Mouse (Mus musculus) left cerebral cortex, postnatal 14 days (tissue): ENCODE measurements around the gene Wdfy3. TPM values are rescaled to one million over a fixed set of nuclear protein-coding genes. Genes with fewer than 3 reads are reported as not detected.
"Not testable (repeated sequence)": the region's sequence is repeated elsewhere in the genome, so short reads cannot be mapped to it uniquely, and the experiment has no call there.

Experiments used
- DNase-seq, 2 experiments: peaks; one replicate each; pipeline ENCODE4 v3.0.0; 2021 to 2022; ENCODE audit warnings: low spot score in 2 of 2, mixed read lengths in 1 of 2
- intact Hi-C: fragments of 180-260 bp; cut with DNase I; formaldehyde crosslinking; loops from one replicate; pipeline ENCODE4 v1.15.1; 2025
- total RNA-seq, 2 experiments: library from RNA; stranded (reverse); gene quantifications; 2 replicates each; pipeline ENCODE4 v1.2.3; 2021

Gene Wdfy3
- total RNA-seq, 2 experiments from 2014 or later = 109 to 112 TPM

DNA sequence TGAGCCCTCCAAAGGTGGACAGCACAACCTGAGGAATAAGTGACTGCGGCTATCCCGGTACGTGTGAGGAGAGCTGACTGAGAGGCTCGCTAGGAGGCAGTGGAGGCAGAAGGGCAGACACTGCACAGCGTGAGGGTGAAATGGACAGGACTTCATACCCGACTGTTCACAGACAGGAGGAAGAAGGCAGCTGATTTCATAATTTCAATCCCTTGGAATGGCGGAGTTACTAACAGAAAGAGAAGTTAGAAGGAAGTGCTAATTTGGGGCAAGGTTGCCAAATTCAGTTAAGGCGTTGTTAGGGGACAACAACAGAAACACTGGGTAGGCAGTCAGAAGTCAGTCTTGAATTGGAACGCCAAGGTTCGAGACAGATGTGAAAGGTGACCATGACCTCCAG lies 160.3 kb downstream of the Wdfy3 start:
- intact Hi-C loops = no loop called here
- DNase-seq = no peak

DNA sequence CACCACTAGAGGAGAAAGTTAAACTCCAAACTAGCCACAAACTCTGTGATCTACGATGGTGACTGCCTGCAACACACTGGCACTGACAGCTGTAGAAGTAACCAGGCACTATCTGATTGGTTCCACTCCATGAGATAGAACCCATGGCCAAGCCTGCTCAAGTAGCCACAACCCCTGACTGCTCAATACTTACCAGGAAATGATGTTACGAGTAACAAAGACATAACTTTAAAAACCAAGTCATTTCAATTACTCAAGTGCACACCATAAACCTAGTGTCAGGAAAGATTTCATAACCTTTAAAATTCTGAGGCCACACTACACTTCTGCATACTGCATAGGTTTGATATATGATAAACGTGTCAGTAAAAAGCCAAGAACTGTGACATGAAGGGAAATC lies 164.1 kb downstream of the Wdfy3 start:
- DNase-seq = no peak
- intact Hi-C loops = no loop called here

DNA sequence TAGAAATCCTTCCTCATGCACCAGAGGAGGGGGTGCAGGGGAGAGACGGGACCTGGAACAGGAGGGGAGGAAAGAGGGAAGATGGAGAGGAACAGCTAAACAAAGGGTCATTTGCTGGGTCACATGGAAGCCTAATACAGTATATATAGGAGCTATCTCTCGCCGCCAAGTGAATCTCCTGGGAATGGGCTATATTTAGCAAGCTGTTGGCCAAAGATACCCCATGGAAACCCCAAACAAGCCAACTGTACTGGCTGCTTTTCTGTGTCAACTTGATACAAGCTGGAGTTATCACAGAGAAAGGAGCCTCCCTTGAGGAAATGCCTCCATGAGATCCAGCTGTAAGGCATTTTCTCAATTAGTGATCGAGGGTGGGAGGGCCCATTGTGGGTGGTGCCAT lies 164.9 kb downstream of the Wdfy3 start:
- DNase-seq, intact Hi-C loops: not testable (repeated sequence)

DNA sequence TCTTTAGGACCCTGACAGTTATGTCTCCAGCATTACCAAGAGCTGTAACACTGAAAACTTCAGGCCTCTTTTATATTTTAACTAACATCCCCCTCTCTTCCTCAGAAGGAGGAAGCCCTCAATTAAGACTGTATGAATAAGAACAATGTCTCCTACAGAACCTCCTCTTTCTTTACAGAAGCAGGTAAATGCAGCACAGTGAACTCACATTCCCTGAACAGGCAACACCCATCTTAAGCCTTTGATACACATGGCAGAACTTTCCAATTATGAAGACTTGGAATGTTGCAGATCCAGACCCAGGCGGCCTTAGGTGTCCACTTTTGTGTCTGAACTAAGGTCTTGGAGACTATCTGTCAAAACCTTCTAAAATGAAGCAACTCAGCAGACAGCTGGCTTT lies 167.0 kb downstream of the Wdfy3 start:
- DNase-seq = no peak
- intact Hi-C loops = no loop called here

DNA sequence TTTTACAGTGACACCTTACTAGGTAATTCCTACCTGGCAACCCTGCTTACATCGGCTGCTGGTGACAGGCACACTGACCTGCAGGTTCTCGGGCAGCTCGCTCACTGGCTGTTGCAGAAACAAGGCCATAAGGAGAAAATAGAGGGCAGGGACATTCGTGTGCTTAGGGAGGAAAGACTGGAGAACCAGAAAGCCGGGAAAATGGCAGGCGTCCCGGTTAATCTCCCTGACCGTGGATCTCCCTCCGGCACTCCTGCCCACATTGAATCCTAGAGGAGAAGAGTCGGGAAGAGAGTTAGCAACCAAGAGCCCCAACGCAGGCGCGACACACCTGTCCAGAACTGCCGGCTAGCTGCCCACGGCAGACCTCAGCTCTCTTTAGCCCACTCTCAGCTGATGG lies 169.7 kb downstream of the Wdfy3 start:
- DNase-seq = no peak
- intact Hi-C loops = no loop called here

DNA sequence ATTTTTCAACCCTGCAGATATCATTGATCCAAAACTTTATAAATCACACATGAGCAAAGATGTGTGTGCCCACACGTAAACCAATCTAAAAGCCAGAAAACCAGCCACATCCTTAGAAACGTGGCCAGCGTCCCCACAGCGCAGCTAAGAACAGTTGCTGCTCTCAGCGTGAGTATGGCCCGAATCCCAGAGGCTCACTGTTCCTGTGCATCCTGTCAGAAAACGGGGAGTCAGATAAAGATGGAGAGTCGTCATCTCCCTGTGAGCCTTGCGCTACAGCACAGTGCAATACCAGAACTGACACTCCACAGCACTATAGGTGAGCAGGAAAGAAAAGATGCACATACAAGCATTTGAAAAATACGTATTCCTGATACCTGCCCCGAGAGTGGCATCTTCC lies 172.9 kb downstream of the Wdfy3 start:
- DNase-seq = no peak
- intact Hi-C loops = no loop called here

DNA sequence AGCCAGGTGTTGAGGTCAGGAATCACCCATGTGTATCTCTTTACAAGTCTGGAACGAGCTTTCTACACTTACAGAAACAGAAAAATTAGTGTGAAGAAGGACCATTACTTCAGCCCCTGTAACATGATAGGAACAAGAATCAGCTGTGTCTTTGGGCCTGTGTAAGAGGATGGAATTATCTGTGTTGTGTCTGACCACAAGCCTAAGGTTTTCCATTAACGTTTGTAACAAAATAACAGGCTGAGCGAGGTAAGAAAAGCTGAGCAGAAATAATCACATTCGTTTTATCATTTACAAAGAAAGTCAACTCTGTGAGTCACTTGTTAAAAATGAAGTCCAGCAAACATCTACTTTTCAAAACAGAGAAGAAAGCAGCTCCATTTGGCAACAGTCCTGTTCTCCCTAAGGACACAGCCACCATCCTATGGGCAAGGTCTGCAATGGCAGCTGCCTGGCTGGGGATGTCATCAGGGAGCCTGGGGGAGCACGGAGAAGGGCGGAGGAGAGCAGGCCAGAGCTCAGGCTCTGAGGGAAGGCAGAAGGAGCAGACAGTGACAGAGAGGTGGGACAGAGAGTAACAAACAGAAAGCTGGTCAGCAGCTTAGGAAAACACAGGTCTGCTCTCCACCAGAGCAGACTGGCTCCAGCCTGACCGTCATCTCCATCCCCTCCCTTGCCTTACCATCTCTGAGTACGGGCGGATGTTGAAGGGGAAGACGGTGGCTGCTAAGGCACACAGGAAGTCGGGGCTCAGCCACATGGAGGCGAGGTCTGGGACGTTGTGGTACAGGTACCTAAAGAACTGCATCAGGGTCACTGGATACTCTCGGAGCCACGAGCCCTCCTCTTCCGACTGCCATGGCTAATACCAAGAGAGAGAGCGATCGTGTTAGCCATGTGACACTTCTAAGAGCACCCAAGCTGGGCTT lies 173.7 kb downstream of the Wdfy3 start:
- DNase-seq = no peak
- intact Hi-C loops = no loop called here

DNA sequence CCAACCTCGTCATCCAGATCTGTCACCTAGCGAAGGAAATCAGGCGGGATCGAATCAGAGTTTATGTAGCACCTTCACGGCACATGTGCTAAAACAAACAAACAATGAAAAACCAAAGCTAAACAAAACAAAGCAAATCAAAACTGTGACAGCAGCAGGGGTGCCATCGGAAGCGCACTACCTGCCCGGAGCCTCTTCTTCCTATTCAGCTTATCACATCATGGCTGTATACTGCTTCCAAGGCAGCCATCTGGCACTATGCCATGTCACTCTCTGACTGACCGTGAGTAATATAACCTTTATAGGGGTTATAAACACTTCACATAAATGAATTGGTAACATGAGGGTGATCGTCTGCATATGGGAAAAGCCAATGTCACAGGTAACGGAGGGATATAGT lies 174.6 kb downstream of the Wdfy3 start:
- DNase-seq = no peak
- intact Hi-C loops = no loop called here

DNA sequence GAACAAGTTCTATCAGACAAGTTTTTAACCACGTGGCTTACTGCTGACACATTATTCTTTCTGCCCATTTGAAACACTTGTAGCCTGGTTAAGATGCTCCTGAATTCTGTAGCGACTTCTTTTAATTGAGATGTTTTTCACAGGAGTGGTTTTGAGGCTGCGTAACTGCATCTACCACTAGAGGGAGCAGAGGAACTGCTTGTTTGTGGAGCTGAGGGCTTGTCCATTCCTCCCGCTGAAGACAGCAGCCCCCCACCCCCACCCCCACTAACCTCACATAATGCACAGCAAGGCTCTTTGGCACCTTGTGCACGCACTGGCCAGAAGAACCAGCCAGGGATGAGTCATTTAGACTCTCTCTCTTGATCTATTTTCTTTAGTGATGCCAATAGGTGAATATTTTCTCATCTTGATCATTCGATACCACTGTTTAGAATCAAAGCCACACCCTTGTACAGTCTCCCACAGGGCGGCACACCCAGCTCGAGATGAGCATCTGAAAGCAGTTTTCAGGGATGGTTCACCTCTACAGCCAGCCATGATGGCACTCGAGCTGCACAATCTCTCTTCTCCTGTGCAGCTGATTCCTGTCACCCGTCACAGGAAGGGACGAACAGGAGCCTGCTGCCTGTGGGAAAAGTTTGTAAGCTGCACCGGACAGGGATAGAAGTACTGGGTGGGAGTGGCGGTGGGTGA lies 175.8 kb downstream of the Wdfy3 start:
- intact Hi-C loops = loop anchor here (5.0 kb wide), 2 partner anchors 38 to 178 kb away; no protein-coding TSS in a partner anchor
- peak; percentile 40 to 51 for DNase-seq

DNA sequence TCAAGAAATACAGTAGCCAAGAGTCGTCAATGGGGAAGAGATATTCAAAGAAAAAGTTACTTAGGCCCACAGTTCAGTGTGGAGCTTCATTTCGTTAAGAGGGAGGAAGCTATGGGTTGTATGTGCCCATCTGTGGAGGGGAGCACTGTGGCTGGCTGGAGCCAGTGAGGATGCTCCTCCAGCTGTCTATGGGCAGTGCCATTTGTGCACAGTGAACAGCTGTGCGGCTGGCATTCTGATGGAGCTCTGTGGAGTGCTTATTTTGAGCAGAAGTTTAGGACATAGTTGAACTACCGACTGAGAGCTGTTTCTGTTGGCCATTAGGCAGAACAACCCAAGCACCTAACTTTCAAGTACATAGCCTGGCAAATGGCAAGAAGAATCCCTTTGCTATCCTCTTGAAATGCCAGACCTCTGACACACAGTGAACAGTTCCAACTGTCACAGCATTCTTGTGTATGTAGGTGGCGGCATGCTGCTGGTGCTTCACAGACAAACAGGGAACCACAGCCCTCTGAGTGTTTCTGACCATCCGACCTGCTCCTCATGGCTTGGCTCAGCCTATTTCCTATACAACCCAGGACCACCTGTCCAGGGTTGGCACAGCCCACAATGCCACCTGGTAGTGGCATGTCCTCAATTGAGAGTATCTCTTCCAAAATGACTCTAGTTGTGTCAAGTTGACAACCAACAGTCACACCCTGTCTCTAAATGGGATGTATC lies 177.9 kb downstream of the Wdfy3 start:
- no peak for DNase-seq
- intact Hi-C loops = loop anchor here (5.0 kb wide), 2 partner anchors 40 to 180 kb away; no protein-coding TSS in a partner anchor

DNA sequence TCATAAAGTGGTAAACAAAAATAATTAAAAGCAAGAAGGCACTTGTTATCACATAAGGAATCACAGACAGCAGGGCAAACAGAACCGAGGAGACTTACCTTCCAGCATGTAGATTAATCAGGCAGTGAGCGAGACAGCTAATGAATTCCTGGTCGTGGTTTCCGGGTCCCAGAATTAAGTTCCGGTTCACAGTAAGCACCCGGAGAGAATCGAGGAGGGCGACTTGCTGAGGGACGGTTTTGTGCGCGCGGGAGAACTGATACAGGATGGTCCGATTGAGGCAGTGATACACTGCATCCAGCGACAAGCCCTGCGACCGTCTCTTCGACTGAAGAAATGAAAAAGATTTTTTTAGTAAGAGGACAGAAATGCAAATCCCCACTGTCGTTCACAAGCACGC lies 181.7 kb downstream of the Wdfy3 start:
- no peak for DNase-seq
- intact Hi-C loops = no loop called here

DNA sequence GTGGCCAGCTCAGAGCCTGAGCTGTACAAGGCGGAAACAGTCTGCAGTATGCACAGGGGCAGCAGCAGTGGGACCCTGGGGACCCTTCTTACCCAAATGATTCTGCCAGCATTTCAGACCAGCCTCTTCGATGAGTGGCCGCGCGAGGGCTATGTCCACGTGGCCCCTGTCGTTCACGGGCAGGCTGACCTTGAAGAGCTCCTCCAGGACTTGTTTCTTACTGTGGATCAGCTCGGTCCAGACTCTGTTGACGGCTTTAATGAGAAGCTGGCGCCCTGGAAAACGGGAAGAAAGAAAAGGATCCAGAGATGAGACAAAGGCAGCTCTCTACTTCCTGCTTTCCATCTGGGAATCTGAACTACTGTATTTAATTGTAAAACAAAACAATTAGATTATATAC lies 184.7 kb downstream of the Wdfy3 start:
- no peak for DNase-seq
- intact Hi-C loops = no loop called here

DNA sequence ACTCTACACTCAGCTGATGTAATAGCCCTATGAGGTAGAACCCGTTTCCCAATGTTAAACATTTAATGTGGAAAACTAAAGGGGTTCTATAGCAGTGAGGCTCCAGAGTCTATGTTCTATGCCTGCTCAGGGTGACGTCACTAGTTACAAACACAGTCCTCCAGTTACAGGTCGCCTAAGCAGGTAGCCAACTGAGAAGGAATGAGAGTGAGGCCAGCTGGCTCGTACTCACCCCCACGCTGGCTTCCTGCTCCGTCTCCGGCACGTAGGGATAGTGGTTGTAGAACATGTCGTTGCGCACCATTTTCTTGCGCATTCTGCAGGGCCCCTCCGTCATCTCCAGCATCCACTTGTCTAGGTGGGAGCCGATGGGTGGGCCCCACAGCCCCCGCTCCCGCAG lies 187.5 kb downstream of the Wdfy3 start:
- intact Hi-C loops = no loop called here
- DNase-seq = no peak

DNA sequence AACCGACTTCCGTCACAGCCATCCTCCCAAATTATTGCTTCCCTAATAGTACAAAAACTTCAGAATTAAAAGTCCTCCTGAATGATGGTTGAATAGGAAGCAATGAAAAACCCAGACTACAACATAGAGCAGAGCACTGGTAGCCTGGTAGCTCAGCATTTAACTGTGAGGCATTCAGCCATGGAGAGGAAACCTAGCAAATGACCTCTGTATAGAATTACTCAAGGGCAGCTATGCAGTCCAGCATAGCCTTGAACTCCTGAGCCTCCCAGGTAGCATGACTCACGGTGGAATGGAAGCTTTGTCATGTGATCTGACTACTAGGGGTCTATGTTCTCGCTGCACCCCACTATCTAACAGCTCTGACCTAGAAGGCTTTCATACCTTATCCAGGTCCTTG lies 189.8 kb downstream of the Wdfy3 start:
- intact Hi-C loops = no loop called here
- no peak for DNase-seq

DNA sequence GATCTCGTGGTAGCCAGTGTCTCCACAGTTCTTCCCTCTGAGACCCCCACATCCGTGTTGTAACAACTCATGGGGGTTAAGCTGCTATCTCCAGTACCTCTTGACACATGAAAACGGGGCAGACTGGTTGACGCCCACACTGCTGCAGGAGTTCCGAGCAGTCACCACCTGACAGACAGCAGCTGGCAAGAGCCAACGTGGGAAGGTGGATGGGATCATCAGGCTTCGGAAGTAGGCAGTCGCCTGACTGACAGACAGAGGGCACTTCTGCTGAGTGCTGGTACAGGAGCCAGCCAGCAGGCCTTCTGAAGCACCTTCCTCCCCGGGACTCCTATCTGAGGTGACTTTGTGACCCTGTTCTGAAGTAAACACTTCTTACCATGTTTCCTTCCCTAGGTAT lies 191.3 kb downstream of the Wdfy3 start:
- intact Hi-C loops = no loop called here
- DNase-seq = peak; percentile 26 to 31

DNA sequence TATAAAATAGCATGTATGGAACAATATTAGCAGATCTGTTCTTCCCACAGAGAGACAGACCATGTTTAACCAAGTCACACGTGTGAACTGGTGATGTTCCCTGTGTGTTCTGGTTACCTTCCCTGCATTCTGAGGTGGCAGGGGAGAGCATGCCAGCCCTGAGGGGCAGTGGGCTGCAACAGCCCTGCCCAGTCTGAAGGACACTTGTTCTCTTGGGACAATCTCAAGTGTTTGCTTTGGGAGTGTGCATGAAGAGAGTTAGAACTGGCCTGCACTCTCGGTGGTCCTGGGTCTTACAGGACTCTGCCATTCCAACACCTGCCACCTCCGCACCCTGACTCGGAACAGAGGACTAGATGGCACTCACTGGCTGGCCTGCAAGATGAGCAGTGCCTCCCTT lies 193.5 kb downstream of the Wdfy3 start:
- DNase-seq = no peak
- intact Hi-C loops = no loop called here

DNA sequence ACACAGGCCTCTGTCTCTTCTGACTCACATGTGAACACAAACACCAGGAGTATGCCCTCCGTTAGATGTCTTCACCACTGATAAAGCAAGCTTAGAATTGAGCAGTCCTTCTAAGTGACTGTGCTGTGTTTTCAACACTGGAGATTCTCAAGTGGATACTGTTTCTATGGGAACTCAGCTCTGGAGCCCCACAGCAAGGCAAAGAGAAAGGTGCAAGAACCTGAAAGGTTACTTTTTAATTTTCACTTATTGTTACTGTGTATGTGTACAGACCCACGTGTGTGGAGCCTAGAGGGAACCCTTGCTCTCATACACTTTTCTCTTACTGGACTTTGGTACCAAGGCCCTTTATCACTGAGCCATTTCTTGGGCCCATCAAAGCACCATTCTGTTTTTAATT lies 203.0 kb downstream of the Wdfy3 start:
- no peak for DNase-seq
- intact Hi-C loops = no loop called here

DNA sequence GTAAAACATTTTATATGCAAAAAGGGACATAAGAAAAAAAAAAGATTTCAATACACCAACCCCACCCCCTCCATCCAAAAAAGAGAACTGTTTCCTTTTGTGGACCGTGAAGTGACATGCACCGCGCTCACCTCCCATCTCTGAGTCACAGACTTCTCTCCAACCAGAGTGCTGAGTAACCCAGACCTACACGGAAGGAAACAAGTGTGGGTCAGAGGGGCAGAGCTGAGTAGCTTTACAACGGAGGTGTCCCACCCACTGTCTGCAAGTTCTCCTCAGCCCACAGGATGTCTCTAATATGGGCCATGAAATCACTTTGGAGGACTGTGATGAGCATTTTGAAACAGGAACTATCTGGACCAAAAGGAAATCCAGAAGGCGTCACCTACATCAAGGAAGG lies 205.8 kb downstream of the Wdfy3 start:
- no peak for DNase-seq
- intact Hi-C loops = no loop called here

DNA sequence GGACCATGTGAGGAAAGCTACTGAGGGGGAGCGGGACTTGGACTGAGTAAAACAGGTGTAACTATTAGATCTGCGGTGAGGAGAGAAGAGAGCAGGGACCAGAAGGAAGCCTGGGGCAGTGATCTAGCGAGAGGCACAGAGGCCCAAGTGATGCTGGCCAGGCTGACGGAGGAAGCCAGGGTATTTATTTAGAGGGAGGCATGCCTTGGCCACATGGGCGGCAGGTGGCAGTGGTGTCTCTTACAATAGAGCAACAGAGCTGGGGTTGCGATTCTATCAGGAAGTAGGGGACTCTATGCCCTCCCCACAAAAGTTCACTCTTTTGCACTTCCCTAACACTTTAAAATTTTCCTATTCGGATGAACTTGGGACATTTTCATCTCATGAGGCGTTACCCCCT lies 207.1 kb downstream of the Wdfy3 start:
- intact Hi-C loops = no loop called here
- DNase-seq = no peak
